Mouse (Mus musculus): ENCODE results near the gene Vav2. TPM values are rescaled to one million over a fixed set of nuclear protein-coding genes. Genes with fewer than 3 reads are reported as not detected.

Vav2 gene
- total and polyA plus RNA-seq, 2 experiments from 2014 or later: 7.1 to 39.6 TPM

GRCm38 (mm10) chr2:27334816-27335215, 92.0 kb downstream of the Vav2 start:
- TF ChIP-seq CTCF (IDR thresholded peaks at IDR 0.05; ENCODE audit: low read depth): no peak

GRCm38 (mm10) chr2:27331560-27331959, 95.3 kb downstream of the Vav2 start:
- WGBS: 76% methylated on average over 5 of the region's 5 CpGs
- H3K27ac ChIP-seq (ENCODE audit: low read depth, low read length): no peak overlapping the region
- DNase-seq: no peak

More at GRCm38 (mm10) chr2:27334816-27335215, 92.0 kb downstream of the Vav2 start:
- Histone ChIP-seq H3K36me3 (ENCODE audit: insufficient read depth) (peaks cover 3% of the 10 kb centered on the region; the same call in 1 of the 2 replicates), H3K27ac (ENCODE audit: low read depth, low read length) (no peak overlapping the region), H3K4me1 (ENCODE audit: insufficient read depth) (no peaks in the 10 kb centered on the region), H3K4me3 (ENCODE audit: low read depth, low read length) (no peak overlapping the region), H3K9ac (no peak overlapping the region), H3K4me2 (ENCODE audit: low read depth) (no peak overlapping the region), H3K9me3 (ENCODE audit: low read length) (no peaks in the 10 kb centered on the region), H3K27me3 (ENCODE audit: insufficient read depth, low read length) (no peaks in the 10 kb centered on the region)
- WGBS: 43% methylated on average over 4 of the region's 4 CpGs
- peak; percentile 64 for DNase-seq
- peak; percentile 79 for ATAC-seq

GRCm38 (mm10) chr2:27330446-27330845, 96.4 kb downstream of the Vav2 start:
- H3K4me3 ChIP-seq (ENCODE audit: low read depth, low read length): no peak overlapping the region
- ATAC-seq: no peak
- H3K27ac ChIP-seq (ENCODE audit: low read depth, low read length): no peak overlapping the region
- H3K27me3 ChIP-seq (ENCODE audit: insufficient read depth, low read length): no peaks in the 10 kb centered on the region
- no peak overlapping the region for H3K9ac ChIP-seq
- no peak for TF ChIP-seq CTCF (IDR thresholded peaks at IDR 0.05; ENCODE audit: low read depth)
- H3K4me2 ChIP-seq (ENCODE audit: low read depth): no peak overlapping the region
- H3K9me3 ChIP-seq (ENCODE audit: low read length): no peaks in the 10 kb centered on the region
- no peak for DNase-seq
- H3K4me1 ChIP-seq (ENCODE audit: insufficient read depth): no peaks in the 10 kb centered on the region
- H3K36me3 ChIP-seq (ENCODE audit: insufficient read depth): no peaks in the 10 kb centered on the region; the same call in 1 of the 2 replicates
- WGBS: 38% methylated on average over 8 of the region's 8 CpGs

More at GRCm38 (mm10) chr2:27331560-27331959, 95.3 kb downstream of the Vav2 start:
- Histone ChIP-seq H3K27me3 (ENCODE audit: insufficient read depth, low read length) (no peaks in the 10 kb centered on the region), H3K9ac (no peak overlapping the region), H3K4me2 (ENCODE audit: low read depth) (no peak overlapping the region), H3K4me3 (ENCODE audit: low read depth, low read length) (no peak overlapping the region), H3K36me3 (ENCODE audit: insufficient read depth) (peaks cover 3% of the 10 kb centered on the region; the same call in 1 of the 2 replicates), H3K4me1 (ENCODE audit: insufficient read depth) (no peaks in the 10 kb centered on the region), H3K9me3 (ENCODE audit: low read length) (no peaks in the 10 kb centered on the region)
- TF ChIP-seq CTCF (IDR thresholded peaks at IDR 0.05; ENCODE audit: low read depth): no peak
- no peak for ATAC-seq

GRCm38 (mm10) chr2:27329386-27330060, 97.3 kb downstream of the Vav2 start:
- WGBS: 95% methylated on average over 10 of the region's 10 CpGs
- Histone ChIP-seq H3K36me3 (ENCODE audit: insufficient read depth) (no peaks in the 10 kb centered on the region), H3K4me3 (ENCODE audit: low read depth, low read length) (no peak overlapping the region), H3K4me1 (ENCODE audit: insufficient read depth) (no peaks in the 10 kb centered on the region), H3K9me3 (ENCODE audit: low read length) (no peaks in the 10 kb centered on the region), H3K27me3 (ENCODE audit: insufficient read depth, low read length) (no peaks in the 10 kb centered on the region), H3K27ac (ENCODE audit: low read depth, low read length) (no peak overlapping the region), H3K4me2 (ENCODE audit: low read depth) (no peak overlapping the region), H3K9ac (no peak overlapping the region)
- no peak for TF ChIP-seq CTCF (IDR thresholded peaks at IDR 0.05; ENCODE audit: low read depth)
- ATAC-seq (no peak), DNase-seq (no peak)

- no peak for ATAC-seq
- Histone ChIP-seq H3K27ac (ENCODE audit: low read depth, low read length) (no peak overlapping the region), H3K9me3 (ENCODE audit: low read length) (no peaks in the 10 kb centered on the region), H3K27me3 (ENCODE audit: insufficient read depth, low read length) (no peaks in the 10 kb centered on the region), H3K4me3 (ENCODE audit: low read depth, low read length) (no peak overlapping the region), H3K36me3 (ENCODE audit: insufficient read depth) (no peaks in the 10 kb centered on the region), H3K4me1 (ENCODE audit: insufficient read depth) (no peaks in the 10 kb centered on the region), H3K9ac (no peak overlapping the region), H3K4me2 (ENCODE audit: low read depth) (no peak overlapping the region)
- no peak for DNase-seq
- no peak for TF ChIP-seq CTCF (IDR thresholded peaks at IDR 0.05; ENCODE audit: low read depth)
Observed at GRCm38 (mm10) chr2:27328613-27329041, 98.2 kb downstream of the Vav2 start.

- no peak overlapping the region for H3K27ac ChIP-seq (ENCODE audit: low read depth, low read length)
- H3K9me3 ChIP-seq (ENCODE audit: low read length): no peaks in the 10 kb centered on the region
- DNase-seq: no peak
- no peak for TF ChIP-seq CTCF (IDR thresholded peaks at IDR 0.05; ENCODE audit: low read depth)
- H3K36me3 ChIP-seq (ENCODE audit: insufficient read depth): no peaks in the 10 kb centered on the region
- no peak overlapping the region for H3K9ac ChIP-seq
- no peak for ATAC-seq
- H3K4me1 ChIP-seq (ENCODE audit: insufficient read depth): no peaks in the 10 kb centered on the region
- H3K4me2 ChIP-seq (ENCODE audit: low read depth): no peak overlapping the region
- H3K4me3 ChIP-seq (ENCODE audit: low read depth, low read length): no peak overlapping the region
- 86% methylated on average over 4 of the region's 4 CpGs for WGBS
- H3K27me3 ChIP-seq (ENCODE audit: insufficient read depth, low read length): no peaks in the 10 kb centered on the region
Observed at GRCm38 (mm10) chr2:27327886-27328285, 98.9 kb downstream of the Vav2 start.

GRCm38 (mm10) chr2:27327076-27327475, 99.8 kb downstream of the Vav2 start:
- Histone ChIP-seq H3K27ac (ENCODE audit: low read depth, low read length) (no peak overlapping the region), H3K9ac (no peak overlapping the region), H3K27me3 (ENCODE audit: insufficient read depth, low read length) (no peaks in the 10 kb centered on the region), H3K4me2 (ENCODE audit: low read depth) (no peak overlapping the region), H3K4me3 (ENCODE audit: low read depth, low read length) (no peak overlapping the region), H3K9me3 (ENCODE audit: low read length) (no peaks in the 10 kb centered on the region), H3K4me1 (ENCODE audit: insufficient read depth) (no peaks in the 10 kb centered on the region), H3K36me3 (ENCODE audit: insufficient read depth) (no peaks in the 10 kb centered on the region)
- TF ChIP-seq CTCF (IDR thresholded peaks at IDR 0.05; ENCODE audit: low read depth): no peak
- ATAC-seq (no peak), DNase-seq (no peak)
- WGBS: 88% methylated on average over 6 of the region's 6 CpGs

Data from forebrain, postnatal 0 days (tissue).